Mouse (Mus musculus): ENCODE data around the gene Ubqln4.
"Not testable (repeated sequence)": the region's sequence is repeated elsewhere in the genome, so short reads cannot be mapped to it uniquely, and the experiment has no call there.

Ubqln4 gene

GRCm38 (mm10) chr3:88567892-88568291 is 14.3 kb downstream of the Ubqln4 start:
- DNase-seq (ENCODE audit: low spot score) = no peak

- no peak for DNase-seq (ENCODE audit: low spot score)
Observed at GRCm38 (mm10) chr3:88568615-88569014, 15.1 kb downstream of the Ubqln4 start.

GRCm38 (mm10) chr3:88569093-88569492 is 15.5 kb downstream of the Ubqln4 start:
- DNase-seq (ENCODE audit: low spot score) = no peak

GRCm38 (mm10) chr3:88569694-88570093 is 16.1 kb downstream of the Ubqln4 start:
- DNase-seq (ENCODE audit: low spot score) = no peak

GRCm38 (mm10) chr3:88570341-88570740 is 16.8 kb downstream of the Ubqln4 start:
- DNase-seq (ENCODE audit: low spot score) = no peak

GRCm38 (mm10) chr3:88571856-88572255 is 18.3 kb downstream of the Ubqln4 start:
- DNase-seq (ENCODE audit: low spot score) = no peak

GRCm38 (mm10) chr3:88572835-88573234 is 19.3 kb downstream of the Ubqln4 start:
- DNase-seq (ENCODE audit: low spot score) = no peak

GRCm38 (mm10) chr3:88573810-88574209 is 20.3 kb downstream of the Ubqln4 start:
- no peak for DNase-seq (ENCODE audit: low spot score)

- no peak for DNase-seq (ENCODE audit: low spot score)
Observed at GRCm38 (mm10) chr3:88575540-88575939, 22.0 kb downstream of the Ubqln4 start, which contains the start of gene Ssr2. TSS of gene Ssr2 (plus strand) at chr3:88575876.

GRCm38 (mm10) chr3:88577846-88578245 is 24.3 kb downstream of the Ubqln4 start:
- DNase-seq (ENCODE audit: low spot score) = not testable (repeated sequence)

- DNase-seq (ENCODE audit: low spot score) = no peak
Observed at GRCm38 (mm10) chr3:88578498-88579424, 25.2 kb downstream of the Ubqln4 start.

- DNase-seq (ENCODE audit: low spot score) = peak; percentile 57
Observed at GRCm38 (mm10) chr3:88579454-88580117, 26.0 kb downstream of the Ubqln4 start.

- no peak for DNase-seq (ENCODE audit: low spot score)
Observed at GRCm38 (mm10) chr3:88585769-88586168, 32.2 kb downstream of the Ubqln4 start.

- no peak for DNase-seq (ENCODE audit: low spot score)
Observed at GRCm38 (mm10) chr3:88586640-88587039, 33.1 kb downstream of the Ubqln4 start.

GRCm38 (mm10) chr3:88590246-88590645 is 36.7 kb downstream of the Ubqln4 start:
- no peak for DNase-seq (ENCODE audit: low spot score)

GRCm38 (mm10) chr3:88591044-88591443 is 37.5 kb downstream of the Ubqln4 start:
- DNase-seq (ENCODE audit: low spot score) = no peak

- peak; percentile 27 for DNase-seq (ENCODE audit: low spot score)
Observed at GRCm38 (mm10) chr3:88591950-88592731, 38.6 kb downstream of the Ubqln4 start.

GRCm38 (mm10) chr3:88592942-88593576 is 39.5 kb downstream of the Ubqln4 start:
- DNase-seq (ENCODE audit: low spot score) = peak; percentile 30

GRCm38 (mm10) chr3:88593893-88594580 is 40.5 kb downstream of the Ubqln4 start:
- no peak for DNase-seq (ENCODE audit: low spot score)

GRCm38 (mm10) chr3:88596547-88596946 is 43.0 kb downstream of the Ubqln4 start:
- not testable (repeated sequence) for DNase-seq (ENCODE audit: low spot score)

- DNase-seq (ENCODE audit: low spot score) = no peak
Observed at GRCm38 (mm10) chr3:88602466-88602865, 48.9 kb downstream of the Ubqln4 start.
